Mouse (Mus musculus) spleen, postnatal 14 days (tissue): Measurements from ENCODE around the gene Nrxn3.

Experiments used
- DNase-seq, 2 experiments: peaks; one replicate each; pipeline ENCODE4 v3.0.0; 2021 to 2022; ENCODE audit warnings: low spot score in 2 of 2

The Nrxn3 gene

GRCm38 (mm10) chr12:90331806-90332205, 1609.1 kb downstream of the Nrxn3 start:
- DNase-seq, result no peak

GRCm38 (mm10) chr12:90332459-90332858, 1609.8 kb downstream of the Nrxn3 start:
- DNase-seq, result no peak

GRCm38 (mm10) chr12:90337496-90338228, 1615.0 kb downstream of the Nrxn3 start:
- DNase-seq, result no peak

GRCm38 (mm10) chr12:90338229-90338557, 1615.5 kb downstream of the Nrxn3 start:
- no peak for DNase-seq
